11 mouse cellular contexts compared by ENCODE assay signal in genomic region chr14:22800871-22801636, GRCm38 (mm10).
DNase-seq lines count a peak whose midpoint lies in the region; ATAC-seq and TF ChIP-seq lines count a peak whose summit lies in the region.
"Had no signal": no experiment of that assay in that cellular context is flagged by ENCODE, and none has a peak within 500 bp of the region (broad histone marks: within the 10 kb centered on the region; RNA-seq: fewer than 3 reads in every experiment).

No protein-coding gene starts in this region.

- no peak overlapping the region for H3K4me2 ChIP-seq in lung, embryonic 16.5 days (ENCODE audit: low read depth, low read length)
- peak overlapping the region; percentile 27; the same call in 1 of the 2 replicates for H3K4me2 ChIP-seq in intestine, postnatal 0 days (replicated peaks; ENCODE audit: low read depth)
- H3K4me2 ChIP-seq: neural tube, embryonic 12.5 days; stomach, embryonic 15.5 days had no signal

- no peaks in the 10 kb centered on the region for H3K36me3 ChIP-seq in lung, embryonic 16.5 days (ENCODE audit: control insufficient read depth, insufficient read depth, low read length)
- H3K36me3 ChIP-seq in intestine, postnatal 0 days (ENCODE audit: control insufficient read depth, insufficient read depth), result no peaks in the 10 kb centered on the region
- H3K36me3 ChIP-seq in macrophage (ENCODE audit: inconsistent target), result no peaks in the 10 kb centered on the region
- no peaks in the 10 kb centered on the region for H3K36me3 ChIP-seq in heart, embryonic 10.5 days
- H3K36me3 ChIP-seq: neural tube, embryonic 12.5 days; stomach, embryonic 15.5 days had no signal

- no peak overlapping the region for H3K4me3 ChIP-seq in lung, embryonic 16.5 days (ENCODE audit: low read length)
- H3K4me3 ChIP-seq in intestine, postnatal 0 days (ENCODE audit: low read depth, low read length), result no peak overlapping the region
- H3K4me3 ChIP-seq in macrophage (ENCODE audit: inconsistent target), result no peak overlapping the region; the same call in 1 of the 2 replicates
- H3K4me3 ChIP-seq in heart, embryonic 10.5 days, result no peak overlapping the region
- H3K4me3 ChIP-seq: neural tube, embryonic 12.5 days; stomach, embryonic 15.5 days had no signal

- WGBS in lung, embryonic 16.5 days, result 67% methylated on average over 13 of the region's 13 CpGs
- WGBS in intestine, postnatal 0 days, result 61% methylated on average over 13 of the region's 13 CpGs
- 71% methylated on average over 13 of the region's 13 CpGs for WGBS in macrophage (ENCODE audit: missing documents)
- 81% methylated on average over 13 of the region's 13 CpGs for WGBS in heart, embryonic 10.5 days

- TF ChIP-seq CTCF in intestine, postnatal 0 days (IDR thresholded peaks at IDR 0.05; ENCODE audit: low read depth), result no peak

- no peaks in the 10 kb centered on the region for H3K27me3 ChIP-seq in lung, embryonic 16.5 days (ENCODE audit: control insufficient read depth, insufficient read depth, low read depth, low read length)
- no peaks in the 10 kb centered on the region for H3K27me3 ChIP-seq in intestine, postnatal 0 days (replicated peaks; ENCODE audit: control insufficient read depth, insufficient read depth, low read length)
- H3K27me3 ChIP-seq in heart, embryonic 10.5 days (ENCODE audit: insufficient read depth, poor library complexity, severe bottlenecking), result no peaks in the 10 kb centered on the region
- H3K27me3 ChIP-seq: neural tube, embryonic 12.5 days; stomach, embryonic 15.5 days had no signal

- DNase-seq in lung, postnatal 4 days, result no peak
- peak; percentile 18 for DNase-seq in MN1 (ENCODE audit: low spot score)
- no peak for DNase-seq in embryo, embryonic 10 days (ENCODE audit: low spot score)
- DNase-seq in frontal cortex, adult 2 months (ENCODE audit: extremely low spot score in 1 of 2, low spot score in 1 of 2), result no peak
- no peak for DNase-seq in heart, embryonic 10.5 days (ENCODE audit: low spot score)
- DNase-seq: embryo, embryonic 11 days had no signal

- no peaks in the 10 kb centered on the region for H3K9me3 ChIP-seq in lung, embryonic 16.5 days (ENCODE audit: control insufficient read depth, low read length)
- no peaks in the 10 kb centered on the region for H3K9me3 ChIP-seq in intestine, postnatal 0 days (ENCODE audit: control insufficient read depth)
- H3K9me3 ChIP-seq in heart, embryonic 10.5 days, result 0 out of 2 replicates have a peak, but pooled peaks cover 3% of the 10 kb centered on the region
- H3K9me3 ChIP-seq: neural tube, embryonic 12.5 days; stomach, embryonic 15.5 days had no signal

- H3K79me2 ChIP-seq in macrophage (ENCODE audit: inconsistent target), result no peaks in the 10 kb centered on the region

- H3K27ac ChIP-seq in lung, embryonic 16.5 days (ENCODE audit: low read length), result no peak overlapping the region
- H3K27ac ChIP-seq in intestine, postnatal 0 days (ENCODE audit: low read depth, low read length), result no peak overlapping the region
- peak overlapping the region; percentile 97 for H3K27ac ChIP-seq in macrophage
- H3K27ac ChIP-seq in heart, embryonic 10.5 days, result no peak overlapping the region
- H3K27ac ChIP-seq: neural tube, embryonic 12.5 days; stomach, embryonic 15.5 days had no signal

- H3K4me1 ChIP-seq in lung, embryonic 16.5 days (replicated peaks; ENCODE audit: control insufficient read depth, insufficient read depth, low read length), result peaks cover 14% of the 10 kb centered on the region
- H3K4me1 ChIP-seq in intestine, postnatal 0 days (replicated peaks; ENCODE audit: control insufficient read depth, insufficient read depth, low read length), result no peaks in the 10 kb centered on the region
- peaks cover 14% of the 10 kb centered on the region for H3K4me1 ChIP-seq in heart, embryonic 10.5 days
- H3K4me1 ChIP-seq: stomach, embryonic 15.5 days had no signal

- ATAC-seq in lung, embryonic 16.5 days (ENCODE audit: low read depth), result peak; percentile 27; the same call in 1 of the 2 replicates
- no peak for ATAC-seq in intestine, postnatal 0 days

- H3K9ac ChIP-seq in lung, embryonic 16.5 days (ENCODE audit: low read length), result no peak overlapping the region
- no peak overlapping the region for H3K9ac ChIP-seq in intestine, postnatal 0 days (ENCODE audit: low read depth, low read length)
- H3K9ac ChIP-seq: neural tube, embryonic 12.5 days; stomach, embryonic 15.5 days had no signal
